Mouse (Mus musculus) adrenal gland, postnatal 4 days (tissue): ENCODE results near the gene Sept5. TPM values are rescaled to one million over a fixed set of nuclear protein-coding genes. Genes with fewer than 3 reads are reported as not detected.
A peak's percentile ranks its signal among the peaks of the same experiment; 100 is the strongest.

ENCODE experiments used
- DNase-seq, 2 experiments: peaks; one replicate each; pipeline ENCODE4 v3.0.0; 2021 to 2022; ENCODE audit warnings: low spot score in 2 of 2, mixed read lengths in 2 of 2
- total RNA-seq, 2 experiments: library from RNA; stranded (reverse); gene quantifications; 2 replicates each; pipeline ENCODE4 v1.2.3; 2021

Sept5 gene
- total RNA-seq, 2 experiments from 2014 or later, result 18.9 to 28.7 TPM

DNA sequence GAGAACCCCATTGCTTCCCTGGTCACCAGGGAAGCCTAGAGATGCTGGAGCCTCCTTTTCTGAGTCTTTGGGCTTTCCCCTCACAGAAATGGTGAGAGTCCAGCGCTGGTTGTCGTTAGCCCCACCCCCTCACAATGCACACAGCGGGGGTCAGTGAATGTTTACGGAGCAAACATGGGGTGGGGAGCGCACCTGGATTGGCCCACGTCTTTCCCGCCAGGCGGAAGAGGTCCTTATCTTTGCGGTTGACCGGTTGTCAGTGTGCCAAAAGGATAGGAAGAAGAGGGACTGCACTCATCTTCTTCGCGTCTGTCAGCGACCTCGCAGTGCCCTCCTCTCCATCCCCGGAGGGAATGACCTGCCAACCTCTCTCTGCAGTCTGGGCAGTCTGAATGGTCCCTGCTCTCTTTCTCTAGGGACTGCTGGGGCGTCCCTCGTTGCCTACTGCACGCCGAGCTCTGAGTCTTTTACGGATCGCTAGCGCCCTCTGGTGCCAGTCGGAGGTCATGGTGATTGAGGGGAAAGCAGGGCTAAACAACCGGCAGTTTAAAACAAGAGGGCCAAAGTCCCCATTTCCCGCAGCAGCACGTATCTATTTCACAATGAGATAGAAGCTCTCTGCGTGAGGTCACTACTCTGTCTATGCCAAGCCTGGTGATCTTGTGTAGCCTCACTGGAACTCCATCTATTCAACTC is 12.2 kb downstream of the Sept5 start:
- DNase-seq, result peak; percentile 68 to 84

DNA sequence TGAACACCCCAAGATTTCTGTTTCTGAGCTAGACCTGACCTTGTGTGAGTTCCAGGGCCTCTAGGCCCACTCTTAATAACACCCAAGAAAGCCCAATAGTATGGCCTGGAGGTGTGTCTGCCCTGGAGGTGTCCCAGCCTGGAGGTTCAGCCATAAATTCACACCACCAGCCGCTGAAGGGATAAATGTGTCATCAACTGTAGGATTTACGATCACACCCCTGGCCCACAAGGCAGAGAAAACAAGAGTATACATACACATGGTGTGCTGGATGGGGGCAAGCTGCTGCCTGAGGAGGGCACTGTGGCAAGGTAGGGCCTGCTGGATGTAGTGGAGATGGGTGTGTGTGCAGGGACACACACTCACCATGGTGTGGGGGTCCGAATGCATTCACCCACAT is 16.5 kb downstream of the Sept5 start:
- no peak for DNase-seq

DNA sequence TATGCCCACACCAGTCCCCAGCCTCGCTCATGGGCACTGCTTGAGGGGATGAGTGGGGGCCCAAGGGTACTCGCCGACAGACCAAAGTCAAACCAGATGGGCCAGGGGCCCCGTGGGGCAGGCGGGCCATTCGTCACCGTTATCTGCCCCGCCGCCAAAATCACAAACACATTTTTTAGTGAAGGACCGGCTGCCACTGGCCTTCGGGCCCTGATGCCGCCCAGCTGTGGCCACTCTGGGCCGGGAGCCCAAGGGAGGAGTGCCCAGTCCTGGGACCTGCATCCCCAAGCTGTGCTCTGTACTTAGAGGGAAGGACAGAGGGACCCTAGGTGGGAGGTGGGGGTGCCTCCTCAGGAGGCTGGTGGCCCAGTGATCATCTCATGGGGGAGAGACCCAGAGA is 18.0 kb downstream of the Sept5 start:
- DNase-seq, result no peak

DNA sequence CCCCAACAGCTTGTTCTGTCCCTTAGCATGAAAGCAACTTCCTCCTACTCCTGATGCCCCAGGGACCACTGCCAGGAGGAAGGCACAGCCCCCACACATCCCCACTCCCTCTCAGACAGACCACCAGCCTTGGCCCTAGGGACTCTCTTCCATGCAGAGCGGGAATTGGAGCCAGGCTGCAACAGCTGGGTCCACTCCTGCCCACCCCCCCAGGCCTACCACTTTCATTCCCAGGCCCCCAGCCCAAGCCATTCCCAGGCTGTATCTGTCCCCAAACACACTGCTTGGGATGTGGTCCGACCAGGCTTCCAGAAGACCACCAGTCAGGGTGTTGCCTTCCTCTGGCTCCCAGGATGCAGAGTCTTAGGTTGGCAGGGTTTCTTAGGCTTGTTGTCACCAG is 20.7 kb downstream of the Sept5 start:
- DNase-seq, result no peak

DNA sequence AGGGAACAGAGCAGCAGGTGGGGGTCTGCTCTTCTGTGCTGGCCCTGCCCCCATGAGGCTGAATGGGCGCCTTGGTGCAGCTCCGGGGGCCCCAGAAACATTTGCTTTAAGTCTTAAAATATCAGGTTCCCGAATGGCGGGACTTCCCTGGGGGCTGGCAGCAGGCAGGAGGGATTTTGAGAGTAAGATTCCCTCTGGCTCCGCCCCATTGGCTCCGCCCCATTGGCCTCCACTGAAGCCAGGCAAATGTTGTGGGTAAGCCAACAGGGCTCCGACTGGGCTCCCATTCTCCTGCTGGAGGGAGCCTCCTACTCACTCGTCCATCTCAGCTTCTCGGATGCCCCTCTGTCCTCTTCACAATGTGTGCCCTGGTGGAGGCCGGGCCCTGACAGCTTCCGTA is 21.5 kb downstream of the Sept5 start:
- no peak for DNase-seq

DNA sequence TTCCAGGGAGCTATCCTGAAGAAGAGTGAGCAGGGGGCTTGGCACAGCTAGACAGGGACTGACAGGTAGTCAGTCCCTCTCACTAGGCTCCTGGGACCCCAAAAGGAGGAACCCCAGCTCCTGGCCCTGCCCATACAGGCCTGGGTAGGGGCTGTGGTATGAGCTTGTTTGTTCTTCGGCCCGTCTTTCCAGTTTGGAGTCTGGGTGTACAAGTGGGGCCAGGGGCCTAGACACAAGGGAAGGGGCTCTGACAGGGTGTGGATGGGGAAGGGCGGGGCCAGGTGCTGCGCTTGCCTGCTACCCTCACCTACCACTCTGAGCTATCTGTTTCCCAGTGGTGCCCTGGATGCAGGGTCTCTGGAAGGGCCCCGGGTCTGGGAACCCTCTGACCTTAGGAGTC is 24.0 kb downstream of the Sept5 start:
- DNase-seq, result no peak

DNA sequence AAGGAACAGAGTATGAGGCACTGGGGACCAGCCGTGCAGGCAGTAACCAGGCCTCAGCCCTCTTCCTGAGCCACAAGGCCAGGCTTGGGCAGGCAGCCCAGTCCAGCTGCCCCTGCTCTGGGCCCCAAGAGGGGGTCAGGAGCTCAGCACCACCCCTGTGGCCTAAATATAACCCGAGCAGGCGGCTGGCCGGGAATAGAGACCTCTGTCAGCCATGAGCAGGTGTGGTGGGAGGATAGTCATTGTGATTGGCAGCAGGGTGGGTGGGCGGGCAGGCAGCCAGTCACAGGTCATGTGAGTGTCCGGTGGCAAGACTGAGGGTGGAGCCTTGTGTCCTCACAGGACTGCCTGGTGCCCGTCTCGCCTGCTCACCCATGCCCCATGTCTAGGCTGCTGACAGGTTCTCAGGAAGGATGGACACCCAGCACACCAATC is 25.5 kb downstream of the Sept5 start:
- no peak for DNase-seq

DNA sequence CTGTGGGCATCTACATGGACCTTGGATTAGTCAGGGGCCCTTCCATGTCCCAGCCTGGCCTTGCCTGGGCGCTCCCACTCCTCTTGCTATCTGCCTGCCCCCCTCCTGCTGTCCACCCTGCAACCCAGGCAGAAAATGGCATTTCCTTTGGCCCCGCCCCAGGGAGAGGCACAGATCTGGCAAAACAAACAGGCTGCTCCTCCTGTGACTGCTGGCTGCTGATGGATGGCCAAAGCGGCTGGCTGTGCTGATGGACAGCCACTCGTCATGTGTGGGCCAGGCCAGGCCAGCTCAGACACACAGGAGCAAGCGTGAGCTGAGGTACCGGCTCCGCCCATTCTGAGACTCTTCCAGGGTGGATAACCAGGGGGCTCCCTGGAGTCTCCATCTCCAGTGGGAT is 28.3 kb downstream of the Sept5 start:
- no peak for DNase-seq

DNA sequence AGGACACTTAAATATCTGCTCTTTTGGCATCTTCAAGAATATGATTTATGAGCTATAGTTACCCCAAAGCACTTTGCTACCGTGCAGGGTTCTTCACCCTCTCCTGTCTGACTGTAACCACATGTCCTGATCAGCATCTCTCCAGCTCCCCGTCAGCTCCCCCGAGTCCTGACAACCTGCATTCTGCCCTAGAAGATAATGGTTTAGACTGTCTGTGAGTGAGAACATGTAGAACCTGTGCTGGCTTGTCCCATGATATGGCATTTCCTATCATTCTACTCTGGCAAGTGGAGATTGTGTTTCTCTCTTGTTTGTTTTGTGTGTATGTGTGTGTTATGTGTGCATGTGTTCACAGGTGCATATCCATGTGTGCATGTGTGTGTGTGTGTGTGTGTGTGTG is 31.7 kb downstream of the Sept5 start:
- DNase-seq, result no peak

DNA sequence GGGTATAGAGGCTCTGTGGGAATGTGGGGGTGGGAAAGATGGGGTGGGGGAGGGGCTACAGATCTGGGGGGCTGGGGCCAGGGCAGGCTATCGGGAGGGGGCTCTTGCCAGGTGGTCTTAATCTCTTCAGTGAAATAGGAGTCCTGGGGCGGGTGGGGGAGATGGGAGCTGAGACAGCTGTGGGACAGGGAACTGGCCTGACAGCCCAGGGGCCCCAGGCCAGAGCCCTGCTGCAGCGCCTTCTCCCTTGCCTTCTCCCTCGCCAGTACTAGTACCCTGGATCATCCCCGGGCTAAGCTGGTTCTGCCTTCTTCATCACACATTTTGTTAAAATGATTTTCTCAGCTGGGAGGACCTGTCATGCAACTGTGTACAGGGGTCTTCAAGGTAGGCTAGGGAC is 33.5 kb downstream of the Sept5 start:
- DNase-seq, result no peak

DNA sequence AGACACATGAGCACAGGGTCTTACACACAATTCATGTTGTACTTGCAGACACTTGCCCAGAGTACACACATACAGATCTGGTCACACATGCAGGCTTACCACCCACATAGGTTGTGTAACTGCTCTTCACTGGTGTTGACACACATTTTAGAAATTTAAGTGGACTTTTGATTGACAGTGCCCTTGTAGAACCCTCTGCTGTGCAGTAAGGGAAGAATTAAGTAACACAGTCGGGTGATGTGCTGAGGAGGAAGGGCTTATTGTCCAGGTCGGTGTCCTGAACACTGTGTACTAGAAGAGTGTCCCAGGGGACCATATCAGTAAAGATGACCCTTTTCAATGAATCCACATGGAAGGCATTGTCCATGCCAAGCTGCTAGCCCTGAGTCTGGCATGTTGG is 35.8 kb downstream of the Sept5 start:
- no peak for DNase-seq

DNA sequence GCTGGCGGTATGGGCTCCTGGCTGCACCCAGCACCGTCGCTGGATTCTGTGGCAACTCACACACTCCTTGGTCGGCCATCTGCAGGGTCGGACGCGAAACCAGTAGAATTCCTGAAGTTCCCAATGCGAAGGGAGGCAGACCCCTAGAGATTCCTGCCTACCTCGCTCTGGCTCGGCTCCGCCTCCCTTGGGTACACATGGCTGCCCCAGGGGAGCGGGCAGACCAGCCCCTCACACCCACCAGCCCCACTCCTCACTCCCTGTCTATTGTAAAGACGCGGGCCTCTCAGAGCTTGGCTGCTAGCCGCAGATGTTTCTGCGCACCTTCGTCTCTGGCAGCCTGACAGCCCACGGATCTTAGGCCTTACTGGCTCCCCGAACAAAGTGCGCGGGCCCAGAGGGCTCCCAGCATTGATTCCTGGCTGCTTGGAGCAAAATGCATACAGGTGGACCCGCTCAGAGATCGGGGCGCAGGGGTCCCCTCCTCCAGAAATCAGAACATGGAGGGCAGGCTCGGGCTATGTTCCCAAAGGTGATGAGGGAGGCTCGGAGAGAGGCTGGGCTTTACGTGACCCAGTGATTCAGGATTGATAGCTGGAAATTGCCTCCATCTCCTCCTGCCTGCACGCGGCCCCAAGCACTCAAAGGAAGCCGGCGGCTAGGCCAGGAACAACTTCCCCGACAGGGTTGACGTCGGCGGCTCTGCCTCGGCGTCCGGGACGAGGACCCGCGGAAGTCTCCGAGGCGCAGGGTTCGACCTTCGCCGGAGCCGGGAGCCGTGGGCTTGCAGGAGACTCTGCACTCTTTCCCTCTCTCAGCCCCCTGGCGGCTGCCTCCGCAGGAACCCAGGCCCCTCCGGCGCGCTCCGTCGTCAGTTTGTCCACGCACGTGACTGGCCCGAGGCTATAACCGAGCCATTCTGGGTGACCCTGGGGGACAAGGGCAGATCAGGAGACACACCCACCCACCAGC is 38.4 kb downstream of the Sept5 start:
- no peak for DNase-seq

DNA sequence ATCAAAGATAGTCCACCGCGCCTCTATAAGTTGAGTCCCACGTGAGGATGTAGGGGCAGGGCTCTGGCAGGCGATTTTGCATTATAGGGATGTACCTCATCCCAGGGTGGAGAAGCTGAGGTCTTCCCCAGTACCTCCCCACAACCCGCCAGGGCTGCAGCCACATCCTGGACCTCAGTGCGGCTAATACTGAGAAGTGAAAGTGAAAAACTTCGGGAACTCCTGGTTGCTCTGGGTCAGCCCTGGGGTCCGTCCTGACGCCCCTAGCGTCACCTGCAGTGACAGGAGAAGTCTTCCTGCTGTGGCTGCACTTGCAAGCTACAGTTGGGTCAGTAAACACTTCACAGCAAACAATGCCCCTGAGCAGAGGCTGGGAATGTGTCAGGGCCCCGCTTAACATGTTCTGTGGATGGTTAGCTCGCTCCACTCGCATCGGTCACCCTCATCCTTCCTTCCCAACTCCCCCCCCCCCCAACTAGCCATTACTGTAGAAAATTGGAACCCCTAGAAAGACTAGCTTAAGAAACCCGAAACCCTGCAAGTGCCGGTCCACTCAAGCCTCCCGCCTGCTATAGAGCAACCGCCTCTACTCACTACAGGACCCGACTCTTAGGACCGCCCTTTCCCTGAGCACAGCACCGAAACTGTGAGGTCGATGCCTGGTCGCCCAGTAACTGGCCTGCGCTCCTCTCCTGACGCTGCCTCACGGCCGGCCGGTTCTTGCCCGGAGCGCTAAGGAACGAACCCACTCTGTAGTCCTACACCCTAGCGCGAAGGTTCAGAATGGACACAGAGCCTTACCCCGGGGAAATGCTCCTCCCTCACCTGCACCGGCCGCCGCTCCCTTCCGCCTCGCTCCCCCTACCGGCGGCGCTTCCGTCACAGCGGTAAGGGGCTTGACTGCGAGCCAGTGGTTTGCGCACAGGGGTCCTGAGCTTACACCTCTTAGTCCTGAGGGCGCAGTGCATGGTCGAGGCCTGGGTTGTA is 39.7 kb downstream of the Sept5 start, which contains the start of gene Tbx1:
Tbx1 (minus strand) TSS at position 868 of the 987 bp plus-strand sequence.
- DNase-seq, result no peak

DNA sequence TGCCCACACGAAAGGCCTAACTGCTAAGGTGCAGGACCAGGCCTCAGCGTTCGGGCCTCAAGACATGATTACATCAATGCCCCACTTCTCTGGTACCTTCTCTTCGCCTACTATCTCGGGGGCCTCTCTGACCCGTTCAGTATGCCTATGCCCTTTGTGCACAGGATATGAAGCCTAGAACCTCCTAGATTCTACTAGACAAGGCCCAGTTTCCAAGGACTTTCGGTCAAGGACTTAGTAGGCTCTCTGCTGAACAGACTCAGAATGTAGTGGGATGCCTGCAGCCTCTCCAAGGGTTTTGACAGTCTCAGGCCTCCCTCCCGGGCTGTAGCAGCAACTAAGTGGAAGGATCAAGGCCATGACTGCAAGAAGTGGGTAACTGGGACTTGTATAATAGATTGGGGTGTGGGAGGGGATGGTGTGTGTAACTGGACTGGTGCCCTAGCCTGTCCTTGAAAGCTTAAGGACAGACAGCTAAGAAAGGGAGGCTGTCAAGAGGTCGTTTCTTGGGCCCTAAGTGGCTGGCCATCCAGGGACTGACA is 40.6 kb downstream of the Sept5 start:
- DNase-seq, result no peak

DNA sequence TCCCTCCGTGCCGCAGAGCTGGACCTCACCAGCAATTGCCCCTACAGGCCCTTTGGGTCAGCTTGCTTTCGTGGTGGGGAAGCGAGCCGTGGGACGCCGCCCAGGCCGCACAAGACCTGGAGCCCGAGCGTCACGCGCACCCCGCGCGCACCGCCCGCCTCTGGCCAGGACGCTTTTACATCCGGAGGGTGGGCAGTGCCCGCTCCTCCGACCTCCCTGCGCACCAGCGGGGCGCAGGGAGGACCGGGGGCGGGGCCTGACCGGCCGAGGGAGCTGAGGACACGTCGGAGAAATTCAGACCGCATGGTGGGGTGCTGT is 41.1 kb downstream of the Sept5 start:
- DNase-seq, result no peak

DNA sequence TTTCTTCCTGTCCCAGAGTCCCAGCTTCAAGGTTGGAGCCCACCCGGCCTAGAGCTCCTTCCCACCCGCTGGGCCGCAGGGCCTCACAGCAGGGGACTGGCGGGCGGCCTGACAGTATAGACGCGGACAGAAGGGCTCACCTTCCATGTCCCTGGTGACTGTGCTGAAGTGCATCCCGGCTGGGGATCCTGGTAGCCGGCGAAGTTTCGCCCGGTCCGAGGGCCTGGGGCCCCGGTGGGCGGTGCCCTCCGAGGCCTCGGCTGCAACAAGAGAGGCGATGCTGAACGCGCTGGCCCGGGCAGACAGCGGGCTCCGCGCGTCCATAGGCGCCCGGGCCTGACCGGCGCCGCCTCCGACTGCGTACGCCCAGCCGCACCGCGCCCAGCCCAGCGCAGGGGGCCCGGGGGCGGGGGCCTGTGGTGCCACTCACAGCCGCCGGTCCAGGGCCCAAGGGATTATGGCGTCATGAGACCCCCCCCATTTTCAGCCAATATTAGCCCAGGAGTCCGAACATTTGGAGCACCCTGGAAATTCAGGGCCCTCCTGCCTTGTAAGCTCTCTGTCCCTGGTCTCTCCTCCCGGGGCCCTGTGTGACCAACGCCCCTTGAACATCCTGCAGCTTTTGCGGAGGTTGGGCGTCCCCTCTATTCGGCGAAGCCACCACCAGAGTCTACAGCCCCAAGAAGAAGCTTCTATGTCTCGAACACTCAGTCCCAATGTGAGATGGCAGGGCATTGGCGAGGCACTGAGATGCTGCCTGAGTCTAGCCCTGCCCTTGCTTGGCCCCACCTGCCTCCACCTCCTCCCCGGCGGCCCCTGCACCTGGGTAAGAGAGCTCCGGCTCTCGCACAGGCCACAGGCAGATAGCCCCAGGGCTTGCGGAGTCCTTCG is 41.7 kb downstream of the Sept5 start:
- no peak for DNase-seq

DNA sequence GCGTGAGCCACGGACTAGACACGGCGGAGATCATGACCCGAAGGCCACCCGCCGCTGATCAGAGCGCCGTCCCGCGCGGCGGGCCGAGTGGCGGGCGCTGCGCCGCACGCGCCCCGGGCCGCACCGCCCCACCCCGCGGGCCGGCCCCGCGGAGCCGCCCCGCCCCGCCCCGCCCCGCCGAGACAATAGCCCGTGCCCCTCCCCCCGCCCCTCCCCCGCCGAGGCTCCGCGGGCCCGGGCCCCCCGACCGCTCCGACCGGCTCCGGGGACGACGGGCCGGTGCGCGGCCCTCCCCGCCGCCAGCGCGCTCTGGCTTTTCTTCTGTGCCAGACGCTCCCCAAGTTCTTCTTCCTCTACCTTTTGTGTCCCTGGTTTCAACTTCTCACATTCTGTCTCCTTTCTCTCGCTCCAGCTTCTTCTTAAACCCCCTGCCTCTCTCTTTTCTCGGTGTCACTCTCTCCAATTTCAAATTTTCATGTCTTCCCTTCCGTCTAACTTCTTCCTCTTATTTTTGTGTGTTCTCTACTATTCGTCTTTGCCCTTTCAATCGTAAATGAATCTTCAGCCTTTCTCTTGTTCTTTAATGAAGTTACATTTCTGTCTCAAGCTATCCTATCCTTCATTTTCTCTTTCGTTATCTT is 42.7 kb downstream of the Sept5 start:
- DNase-seq, result no peak

DNA sequence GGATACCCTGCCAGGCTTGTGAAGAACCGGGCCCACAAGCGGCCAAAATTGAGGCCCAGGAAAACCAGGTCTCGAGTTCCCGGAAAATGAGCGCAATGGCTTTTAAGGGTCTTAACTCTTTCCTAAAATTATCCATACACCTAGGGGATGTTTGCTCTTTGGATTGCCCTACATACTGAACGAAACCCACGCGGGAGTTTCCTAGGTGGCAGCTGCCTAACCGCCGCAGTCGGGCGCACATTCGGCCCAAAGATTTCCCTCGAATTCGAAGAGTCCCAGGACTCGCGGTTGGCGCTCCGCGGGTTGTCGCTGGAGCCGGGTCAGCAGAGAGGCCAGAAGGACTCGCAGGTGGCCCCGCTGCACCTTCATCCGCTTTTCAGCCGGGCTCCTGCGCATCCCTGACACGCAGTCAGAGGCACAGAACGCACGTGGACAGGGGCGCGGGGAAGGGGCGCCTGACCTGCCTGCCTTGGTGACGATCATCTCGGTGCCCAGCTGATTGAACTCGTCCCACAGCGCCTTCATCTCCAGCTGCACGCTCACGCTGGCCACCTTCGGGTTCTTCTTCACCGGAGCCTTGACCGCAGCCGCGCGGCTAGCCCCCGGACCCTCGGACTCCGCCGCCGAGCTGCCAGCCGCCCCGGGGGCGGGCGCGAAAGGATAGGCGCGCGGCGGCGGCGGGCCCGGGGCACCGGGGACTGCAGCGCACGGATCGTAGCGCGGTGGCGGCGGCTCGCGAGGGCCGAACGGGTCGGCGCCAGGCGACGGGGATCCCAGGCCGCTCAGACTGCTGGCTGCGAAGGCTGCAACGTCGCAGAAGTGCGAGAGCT is 43.5 kb downstream of the Sept5 start:
- no peak for DNase-seq

DNA sequence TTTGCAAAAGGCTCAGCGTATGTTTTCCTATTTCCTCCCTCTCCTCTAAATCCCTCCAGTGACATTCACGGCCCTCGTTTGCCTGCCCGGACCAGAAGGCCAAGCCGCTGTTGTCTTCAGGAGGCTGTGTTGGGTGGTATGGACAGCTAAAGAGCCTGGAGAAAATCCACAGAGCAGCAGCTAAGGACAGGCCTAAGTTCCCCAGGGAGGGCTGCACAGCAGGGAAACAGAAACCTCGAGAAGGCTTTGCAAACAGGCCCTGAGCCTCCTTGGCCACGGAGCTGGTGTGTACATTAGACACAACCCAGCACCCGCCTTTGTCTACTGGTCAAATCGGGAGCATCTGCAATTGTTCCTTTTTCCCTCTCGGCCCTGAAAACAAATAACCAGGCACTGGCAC is 44.1 kb downstream of the Sept5 start:
- DNase-seq, result no peak
